Mouse (Mus musculus) limb, embryonic 10.5 days (tissue): ENCODE data around the gene Ubn2. TPM values are rescaled to one million over a fixed set of nuclear protein-coding genes. Genes with fewer than 3 reads are reported as not detected.
"Not testable (repeated sequence)": the region's sequence is repeated elsewhere in the genome, so short reads cannot be mapped to it uniquely, and the experiment has no call there.

Experiments
- DNase-seq: peaks from one replicate; pipeline ENCODE4 v3.0.0-alpha.2; 2017; ENCODE audit warnings: low spot score
- H3K27ac ChIP-seq: fragments of 300-500 bp; sonication (generic); 2 replicates; pipeline ENCODE4 v1.5.1; 2016; ENCODE audit warnings: mild to moderate bottlenecking
- H3K27me3 ChIP-seq: fragments of 300-500 bp; sonication (generic); 2 replicates; pipeline ENCODE4 v1.6.1; 2016; ENCODE audit warnings: low read depth, mild to moderate bottlenecking; ENCODE audit not compliant: poor library complexity, severe bottlenecking
- H3K36me3 ChIP-seq: fragments of 300-500 bp; sonication (generic); 2 replicates; pipeline ENCODE4 v1.6.1; 2016; ENCODE audit warnings: mild to moderate bottlenecking, moderate library complexity
- H3K4me1 ChIP-seq: fragments of 300-500 bp; sonication (generic); 2 replicates; pipeline ENCODE4 v1.6.1; 2016
- H3K4me3 ChIP-seq: fragments of 300-500 bp; sonication (generic); 2 replicates; pipeline ENCODE4 v1.5.1; 2016; ENCODE audit warnings: mild to moderate bottlenecking, moderate library complexity
- H3K9me3 ChIP-seq: fragments of 300-500 bp; sonication (generic); replicated peaks from 2 replicates; pipeline ENCODE4 v1.6.1; 2016; ENCODE audit warnings: mild to moderate bottlenecking
- WGBS: fragments of 180-500 bp; shearing (Covaris S2); methylation state at CpG from one replicate; pipeline ENCODE4 v1.1.7; 2016; 5-methylcytosine and 5-hydroxymethylcytosine counted together
- polyA plus RNA-seq: library from polyadenylated mRNA; unstranded; fragments of >200 nt; fragmentation: Nextera tagmentation; extraction: Ambion mirVana; gene quantifications from 2 replicates; pipeline ENCODE4 v1.2.1, GENCODE M21; 2016

The Ubn2 gene
- polyA plus RNA-seq, 1 experiment from 2014 or later = 14.7 TPM

DNA sequence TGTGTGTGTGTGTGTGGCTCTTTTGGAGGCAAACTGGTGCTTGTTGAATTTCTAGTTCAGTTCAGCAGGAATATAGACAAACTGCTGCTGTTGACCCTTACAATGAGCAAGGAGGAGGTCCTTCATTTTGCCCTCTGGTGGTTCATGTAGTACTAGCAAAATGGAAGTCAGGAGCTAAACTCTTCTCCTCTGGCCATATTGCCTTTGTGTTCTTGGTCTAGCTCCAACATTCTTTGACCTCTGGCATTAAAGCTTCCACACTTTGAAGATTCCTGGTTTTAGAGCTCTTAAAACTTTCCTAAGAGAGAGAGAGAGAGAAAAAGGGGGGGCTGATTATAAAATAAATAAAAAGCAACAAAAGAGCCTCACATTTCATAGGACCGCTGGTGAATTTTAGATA lies 78.3 kb downstream of the Ubn2 start:
- 96% methylated on average over 1 of the region's 1 CpGs for WGBS
- H3K4me3 ChIP-seq = no peak overlapping the region
- no peaks in the 10 kb centered on the region for H3K27me3 ChIP-seq
- no peak for DNase-seq
- no peaks in the 10 kb centered on the region for H3K9me3 ChIP-seq
- H3K4me1 ChIP-seq = no peaks in the 10 kb centered on the region
- no peak overlapping the region for H3K27ac ChIP-seq
- H3K36me3 ChIP-seq = 0 out of 2 replicates have a peak, but pooled peaks cover 5% of the 10 kb centered on the region

DNA sequence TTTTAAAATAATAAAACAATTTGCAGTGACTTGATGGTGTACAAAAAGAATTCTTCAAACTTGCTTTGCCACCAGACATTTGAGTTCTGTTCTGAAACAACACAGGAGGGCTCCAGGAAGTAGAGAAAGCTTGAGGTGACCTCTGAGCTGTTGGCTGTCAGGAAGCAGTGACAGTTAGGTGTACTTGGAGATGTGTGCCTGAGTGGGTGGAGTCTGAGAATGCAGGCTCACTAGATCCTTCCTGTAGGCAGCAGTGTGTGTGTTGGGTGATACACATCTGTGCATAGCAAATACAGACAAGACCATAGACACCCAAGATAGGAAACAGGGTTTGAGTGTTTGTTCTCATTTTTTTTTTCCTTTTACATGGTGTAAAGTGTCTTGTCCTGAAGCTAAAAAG lies 79.1 kb downstream of the Ubn2 start:
- Histone ChIP-seq H3K36me3 (0 out of 2 replicates have a peak, but pooled peaks cover 5% of the 10 kb centered on the region), H3K4me1 (no peaks in the 10 kb centered on the region), H3K27me3 (no peaks in the 10 kb centered on the region), H3K27ac (no peak overlapping the region), H3K9me3 (no peaks in the 10 kb centered on the region), H3K4me3 (no peak overlapping the region)
- no peak for DNase-seq

GRCm38 (mm10) chr6:38515201-38515600 lies 81.5 kb downstream of the Ubn2 start:
- Histone ChIP-seq H3K9me3 (no peaks in the 10 kb centered on the region), H3K36me3 (0 out of 2 replicates have a peak, but pooled peaks cover 2% of the 10 kb centered on the region), H3K27me3 (no peaks in the 10 kb centered on the region), H3K4me1 (no peaks in the 10 kb centered on the region), H3K27ac (no peak overlapping the region), H3K4me3 (no peak overlapping the region)
- WGBS = 95% methylated on average over 4 of the region's 4 CpGs
- DNase-seq = no peak

- 0 out of 2 replicates have a peak, but pooled peaks cover 6% of the 10 kb centered on the region for H3K4me1 ChIP-seq
- no peaks in the 10 kb centered on the region for H3K9me3 ChIP-seq
- DNase-seq = no peak
- 12% methylated on average over 8 of the region's 8 CpGs for WGBS
- H3K4me3 ChIP-seq = no peak overlapping the region
- H3K36me3 ChIP-seq = 0 out of 2 replicates have a peak, but pooled peaks cover 4% of the 10 kb centered on the region
- no peak overlapping the region for H3K27ac ChIP-seq
- H3K27me3 ChIP-seq = no peaks in the 10 kb centered on the region
These were observed 90.1 kb downstream of the Ubn2 start for GRCm38 (mm10) chr6:38523851-38524250.

GRCm38 (mm10) chr6:38531211-38531820 lies 97.6 kb downstream of the Ubn2 start:
- no peak for DNase-seq
- no peaks in the 10 kb centered on the region for H3K9me3 ChIP-seq
- peaks cover 22% of the 10 kb centered on the region for H3K4me1 ChIP-seq
- no peak overlapping the region for H3K4me3 ChIP-seq
- WGBS = 48% methylated on average over 5 of the region's 5 CpGs
- H3K27me3 ChIP-seq = no peaks in the 10 kb centered on the region
- no peaks in the 10 kb centered on the region for H3K36me3 ChIP-seq
- 0 out of 2 replicates have a peak overlapping the region, but pooled peaks have one; percentile 30 for H3K27ac ChIP-seq

DNA sequence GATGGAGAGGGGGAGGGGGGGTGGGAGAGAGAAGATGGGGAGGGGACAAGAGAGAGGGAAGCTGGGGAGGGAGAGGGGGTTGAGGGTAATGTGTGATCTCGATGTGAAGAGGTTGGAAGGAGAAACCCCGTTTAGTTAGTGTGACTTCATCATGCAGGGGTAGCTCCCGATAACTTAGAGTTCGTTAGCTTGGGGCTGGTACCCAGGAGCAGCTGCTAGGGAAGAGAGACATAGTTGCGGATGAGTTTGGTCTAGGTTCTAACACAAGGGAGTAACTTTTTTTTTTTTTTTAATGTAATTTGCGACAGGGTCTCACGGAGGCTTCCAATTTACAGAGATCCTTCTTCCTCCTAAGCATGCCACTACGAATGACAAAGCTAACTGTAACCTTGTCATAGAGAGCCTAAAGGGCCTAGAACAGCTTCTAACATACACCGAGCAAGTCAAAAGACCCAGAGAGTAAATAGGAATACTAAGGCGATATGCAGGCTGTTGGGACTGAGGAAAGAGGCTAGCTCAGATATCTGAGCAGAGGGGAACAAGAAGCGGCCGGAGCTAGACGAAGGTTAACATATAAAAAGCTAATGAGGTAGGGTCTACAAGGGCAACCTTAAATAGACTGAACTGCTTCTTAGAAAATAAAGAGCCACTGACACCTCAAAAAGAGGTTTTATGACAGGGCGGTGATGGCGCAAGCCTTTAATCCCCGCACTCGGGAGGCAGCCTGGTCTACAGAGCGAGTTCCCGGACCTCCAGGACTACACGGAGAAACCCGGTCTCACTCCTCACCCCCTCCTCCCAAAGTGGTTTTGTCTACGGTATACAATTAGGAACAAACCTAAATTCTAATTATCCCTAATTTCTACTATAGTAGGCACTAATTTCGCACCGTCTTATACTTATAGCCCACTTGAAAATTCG lies 99.0 kb downstream of the Ubn2 start:
- peaks cover 22% of the 10 kb centered on the region for H3K4me1 ChIP-seq
- no peaks in the 10 kb centered on the region for H3K36me3 ChIP-seq
- H3K27me3 ChIP-seq = no peaks in the 10 kb centered on the region
- peak overlapping the region; percentile 82 for H3K4me3 ChIP-seq
- peak; percentile 60 for DNase-seq
- H3K27ac ChIP-seq = peak overlapping the region; percentile 95
- WGBS = 11% methylated on average over 25 of the region's 25 CpGs
- H3K9me3 ChIP-seq = no peaks in the 10 kb centered on the region

DNA sequence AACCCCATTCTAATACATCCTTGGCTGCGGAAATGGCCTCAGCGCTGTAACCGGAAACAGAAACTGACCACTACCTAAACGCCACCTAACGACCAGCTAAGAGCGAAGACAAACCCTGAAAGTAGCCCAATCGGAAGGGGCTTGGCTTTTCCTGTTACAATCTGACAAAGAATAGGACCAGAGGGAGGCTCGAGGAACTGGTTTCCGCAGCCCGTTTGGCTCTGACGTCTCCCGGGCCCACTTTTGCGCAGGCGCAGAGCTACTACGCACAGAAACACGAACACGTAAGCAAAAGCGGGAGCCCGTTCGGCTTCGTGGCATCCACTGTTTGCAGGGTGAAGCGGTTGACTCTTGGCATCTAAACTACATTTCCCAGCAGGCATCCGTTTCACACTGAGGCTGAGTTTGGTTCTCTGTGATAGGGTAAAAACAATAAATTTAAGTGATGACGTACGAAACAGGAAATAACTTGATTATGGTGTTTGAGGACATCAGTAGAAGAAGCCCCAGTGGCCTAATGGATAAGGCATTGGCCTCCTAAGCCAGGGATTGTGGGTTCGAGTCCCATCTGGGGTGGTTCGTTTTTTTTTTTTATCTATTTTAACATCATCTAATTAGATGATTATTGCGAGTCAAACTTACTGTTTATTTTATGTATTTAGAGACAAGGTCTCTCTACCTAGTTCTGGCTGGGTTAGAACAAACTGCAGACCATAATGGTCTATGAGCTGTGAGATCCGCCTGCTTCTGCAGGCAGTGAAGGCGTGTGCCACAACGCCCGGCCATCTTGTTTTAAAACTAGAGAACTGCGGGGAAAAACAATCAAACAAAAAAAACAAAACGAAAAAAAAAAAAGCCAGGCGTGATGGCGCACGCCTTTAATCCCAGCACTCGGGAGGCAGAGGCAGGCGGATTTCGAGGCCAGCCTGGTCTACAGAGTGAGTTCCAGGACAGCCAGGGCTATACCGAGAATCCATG lies 100.0 kb downstream of the Ubn2 start, which contains the start of gene Fmc1:
Gene Fmc1 (plus strand): TSS at position 75 of the 978 bp plus-strand sequence.
- peak; percentile 96 for DNase-seq
- Histone ChIP-seq H3K27me3 (no peaks in the 10 kb centered on the region), H3K4me3 (peak within 1 kb of the TSS; percentile 82), H3K9me3 (no peaks in the 10 kb centered on the region), H3K4me1 (peaks cover 22% of the 10 kb centered on the region), H3K36me3 (no peaks in the 10 kb centered on the region), H3K27ac (peak within 1 kb of the TSS; percentile 95)
- 6% methylated on average over 41 of the region's 41 CpGs for WGBS

GRCm38 (mm10) chr6:38534640-38535365 lies 101.1 kb downstream of the Ubn2 start:
- H3K4me1 ChIP-seq = peaks cover 22% of the 10 kb centered on the region
- H3K27me3 ChIP-seq = no peaks in the 10 kb centered on the region
- H3K27ac ChIP-seq = peak overlapping the region; percentile 95
- under 1% methylated on average over 53 of the region's 53 CpGs for WGBS
- peak overlapping the region; percentile 82 for H3K4me3 ChIP-seq
- peaks cover 9% of the 10 kb centered on the region for H3K36me3 ChIP-seq
- H3K9me3 ChIP-seq = no peaks in the 10 kb centered on the region
- peak; percentile 100 for DNase-seq

GRCm38 (mm10) chr6:38535366-38535690 lies 101.6 kb downstream of the Ubn2 start:
- Histone ChIP-seq H3K27me3 (no peaks in the 10 kb centered on the region), H3K27ac (peak overlapping the region; percentile 95), H3K9me3 (no peaks in the 10 kb centered on the region), H3K4me3 (peak overlapping the region; percentile 82), H3K4me1 (peaks cover 22% of the 10 kb centered on the region), H3K36me3 (peaks cover 14% of the 10 kb centered on the region)
- DNase-seq = no peak
- 5% methylated on average over 9 of the region's 9 CpGs for WGBS

GRCm38 (mm10) chr6:38535788-38536187 lies 102.0 kb downstream of the Ubn2 start:
- DNase-seq = no peak
- peaks cover 22% of the 10 kb centered on the region for H3K4me1 ChIP-seq
- no peak overlapping the region for H3K27ac ChIP-seq
- H3K27me3 ChIP-seq = no peaks in the 10 kb centered on the region
- peak overlapping the region; percentile 82 for H3K4me3 ChIP-seq
- WGBS = 82% methylated on average over 1 of the region's 1 CpGs
- peaks cover 15% of the 10 kb centered on the region for H3K36me3 ChIP-seq
- H3K9me3 ChIP-seq = no peaks in the 10 kb centered on the region

DNA sequence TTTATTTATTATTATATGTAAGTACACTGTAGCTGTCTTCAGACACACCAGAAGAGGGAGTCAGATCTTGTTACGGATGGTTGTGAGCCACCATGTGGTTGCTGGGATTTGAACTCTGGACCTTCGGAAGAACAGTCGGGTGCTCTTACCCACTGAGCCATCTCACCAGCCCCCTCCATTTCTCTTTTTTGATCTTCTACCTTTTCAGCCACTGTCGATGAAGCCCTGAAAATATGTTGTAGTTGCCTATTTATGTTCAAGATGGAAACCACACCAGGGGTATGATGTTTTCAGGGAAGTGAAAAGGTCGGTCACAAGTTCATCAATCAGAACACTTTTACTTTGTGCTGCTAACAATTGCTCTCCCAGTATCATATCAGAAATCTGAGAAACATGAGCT lies 110.4 kb downstream of the Ubn2 start:
- H3K4me1 ChIP-seq = not testable (repeated sequence)
- WGBS = 91% methylated on average over 4 of the region's 5 CpGs
- peaks cover 13% of the 10 kb centered on the region for H3K36me3 ChIP-seq

DNA sequence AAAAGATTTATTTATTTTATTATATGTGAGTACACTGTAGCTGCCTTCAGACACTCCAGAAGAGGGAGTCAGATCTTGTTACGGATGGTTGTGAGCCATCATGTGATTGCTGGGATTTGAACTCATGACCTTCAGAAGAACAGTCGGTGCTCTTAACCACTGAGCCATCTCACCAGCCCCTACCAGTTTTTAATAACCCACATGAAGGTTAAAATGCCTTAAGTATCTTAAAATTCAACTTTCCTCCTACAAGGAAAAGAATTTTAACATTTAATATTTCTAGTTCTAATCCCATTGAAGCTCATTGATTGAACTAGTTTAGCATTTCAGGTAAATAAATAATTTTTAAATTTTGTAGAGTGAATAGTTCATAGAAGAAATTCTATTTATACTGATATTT lies 113.3 kb downstream of the Ubn2 start:
- WGBS = 89% methylated on average over 2 of the region's 2 CpGs
- not testable (repeated sequence) for H3K4me1 ChIP-seq, H3K27ac ChIP-seq, H3K36me3 ChIP-seq, H3K27me3 ChIP-seq, H3K9me3 ChIP-seq, H3K4me3 ChIP-seq, DNase-seq

More for the DNA sequence above, 110.4 kb downstream of the Ubn2 start:
- not testable (repeated sequence) for H3K9me3 ChIP-seq, H3K4me3 ChIP-seq, DNase-seq, H3K27me3 ChIP-seq, H3K27ac ChIP-seq
